Mouse (Mus musculus): ENCODE measurements around the gene Fam213a. TPM values are rescaled to one million over a fixed set of nuclear protein-coding genes. Genes with fewer than 3 reads are reported as not detected.

Gene Fam213a
- polyA plus RNA-seq, 1 experiment from 2014 or later, result 32.4 TPM

- Histone ChIP-seq H3K4me3 (ENCODE audit: low read depth, low read length) (no peak overlapping the region), H3K9ac (ENCODE audit: low read length) (no peak overlapping the region), H3K4me2 (replicated peaks; ENCODE audit: low read depth) (no peak overlapping the region), H3K4me1 (replicated peaks; ENCODE audit: control insufficient read depth, insufficient read depth) (peaks cover 11% of the 10 kb centered on the region), H3K27ac (replicated peaks) (peak overlapping the region; percentile 61; the same call in 1 of the 2 replicates), H3K9me3 (ENCODE audit: control insufficient read depth, low read length) (no peaks in the 10 kb centered on the region), H3K36me3 (ENCODE audit: control insufficient read depth, insufficient read depth, low read length) (no peaks in the 10 kb centered on the region), H3K27me3 (ENCODE audit: control insufficient read depth, insufficient read depth, low read length) (no peaks in the 10 kb centered on the region)
- TF ChIP-seq EP300 (optimal IDR thresholded peaks at IDR 0.05) (no peak), CTCF (IDR thresholded peaks at IDR 0.05; ENCODE audit: low read depth) (no peak)
- ATAC-seq (ENCODE audit: low FRiP score, low TSS enrichment) (peak; percentile 78), DNase-seq (ENCODE audit: low spot score) (peak; percentile 58)
- 24% methylated on average over 2 of the region's 2 CpGs for WGBS
Observed at GRCm38 (mm10) chr14:41008138-41008537, 5.5 kb downstream of the Fam213a start.

- no peak for DNase-seq (ENCODE audit: low spot score)
- no peak overlapping the region; the same call in 1 of the 2 replicates for H3K4me2 ChIP-seq (replicated peaks; ENCODE audit: low read depth)
- WGBS, result 21% methylated on average over 5 of the region's 5 CpGs
Observed at GRCm38 (mm10) chr14:41007641-41008040, 5.9 kb downstream of the Fam213a start.

GRCm38 (mm10) chr14:41006899-41007298 lies 6.7 kb downstream of the Fam213a start:
- H3K9me3 ChIP-seq (ENCODE audit: control insufficient read depth, low read length), result no peaks in the 10 kb centered on the region
- peaks cover 8% of the 10 kb centered on the region for H3K4me1 ChIP-seq (replicated peaks; ENCODE audit: control insufficient read depth, insufficient read depth)
- H3K36me3 ChIP-seq (ENCODE audit: control insufficient read depth, insufficient read depth, low read length), result no peaks in the 10 kb centered on the region
- TF ChIP-seq CTCF (IDR thresholded peaks at IDR 0.05; ENCODE audit: low read depth) (no peak), EP300 (optimal IDR thresholded peaks at IDR 0.05) (no peak)
- no peak for ATAC-seq (ENCODE audit: low FRiP score, low TSS enrichment)
- no peak overlapping the region for H3K4me3 ChIP-seq (ENCODE audit: low read depth, low read length)
- H3K4me2 ChIP-seq (replicated peaks; ENCODE audit: low read depth), result no peak overlapping the region
- 59% methylated on average over 3 of the region's 3 CpGs for WGBS
- no peaks in the 10 kb centered on the region for H3K27me3 ChIP-seq (ENCODE audit: control insufficient read depth, insufficient read depth, low read length)
- DNase-seq (ENCODE audit: low spot score), result no peak
- H3K27ac ChIP-seq (replicated peaks), result no peak overlapping the region
- H3K9ac ChIP-seq (ENCODE audit: low read length), result no peak overlapping the region

More at GRCm38 (mm10) chr14:41007641-41008040, 5.9 kb downstream of the Fam213a start:
- peaks cover 8% of the 10 kb centered on the region for H3K4me1 ChIP-seq (replicated peaks; ENCODE audit: control insufficient read depth, insufficient read depth)
- peak; percentile 13; the same call in 1 of the 2 replicates for ATAC-seq (ENCODE audit: low FRiP score, low TSS enrichment)
- TF ChIP-seq EP300 (optimal IDR thresholded peaks at IDR 0.05) (no peak), CTCF (IDR thresholded peaks at IDR 0.05; ENCODE audit: low read depth) (0 out of 2 replicates have a peak, but pooled peaks have one; percentile 1)
- no peak overlapping the region for H3K9ac ChIP-seq (ENCODE audit: low read length)
- H3K4me3 ChIP-seq (ENCODE audit: low read depth, low read length), result no peak overlapping the region
- H3K27ac ChIP-seq (replicated peaks), result peak overlapping the region; percentile 61; the same call in 1 of the 2 replicates
- no peaks in the 10 kb centered on the region for H3K27me3 ChIP-seq (ENCODE audit: control insufficient read depth, insufficient read depth, low read length)
- H3K9me3 ChIP-seq (ENCODE audit: control insufficient read depth, low read length), result no peaks in the 10 kb centered on the region
- H3K36me3 ChIP-seq (ENCODE audit: control insufficient read depth, insufficient read depth, low read length), result no peaks in the 10 kb centered on the region

GRCm38 (mm10) chr14:41006263-41006662 lies 7.3 kb downstream of the Fam213a start:
- Histone ChIP-seq H3K27ac (replicated peaks) (no peak overlapping the region), H3K4me2 (replicated peaks; ENCODE audit: low read depth) (no peak overlapping the region), H3K27me3 (ENCODE audit: control insufficient read depth, insufficient read depth, low read length) (no peaks in the 10 kb centered on the region), H3K9me3 (ENCODE audit: control insufficient read depth, low read length) (no peaks in the 10 kb centered on the region), H3K9ac (ENCODE audit: low read length) (no peak overlapping the region), H3K4me1 (replicated peaks; ENCODE audit: control insufficient read depth, insufficient read depth) (peaks cover 8% of the 10 kb centered on the region), H3K36me3 (ENCODE audit: control insufficient read depth, insufficient read depth, low read length) (no peaks in the 10 kb centered on the region), H3K4me3 (ENCODE audit: low read depth, low read length) (no peak overlapping the region)
- TF ChIP-seq EP300 (optimal IDR thresholded peaks at IDR 0.05), result no peak
- no peak for TF ChIP-seq CTCF (IDR thresholded peaks at IDR 0.05; ENCODE audit: low read depth)
- ATAC-seq (ENCODE audit: low FRiP score, low TSS enrichment) (no peak), DNase-seq (ENCODE audit: low spot score) (no peak)
- WGBS, result 83% methylated on average over 10 of the region's 10 CpGs

GRCm38 (mm10) chr14:41005716-41006115 lies 7.9 kb downstream of the Fam213a start:
- Histone ChIP-seq H3K9ac (ENCODE audit: low read length) (no peak overlapping the region), H3K9me3 (ENCODE audit: control insufficient read depth, low read length) (no peaks in the 10 kb centered on the region), H3K4me3 (ENCODE audit: low read depth, low read length) (no peak overlapping the region), H3K27ac (replicated peaks) (no peak overlapping the region), H3K27me3 (ENCODE audit: control insufficient read depth, insufficient read depth, low read length) (no peaks in the 10 kb centered on the region), H3K36me3 (ENCODE audit: control insufficient read depth, insufficient read depth, low read length) (no peaks in the 10 kb centered on the region), H3K4me1 (replicated peaks; ENCODE audit: control insufficient read depth, insufficient read depth) (peaks cover 8% of the 10 kb centered on the region), H3K4me2 (replicated peaks; ENCODE audit: low read depth) (no peak overlapping the region)
- ATAC-seq (ENCODE audit: low FRiP score, low TSS enrichment) (no peak), DNase-seq (ENCODE audit: low spot score) (no peak)
- WGBS, result 61% methylated on average over 9 of the region's 9 CpGs
- TF ChIP-seq EP300 (optimal IDR thresholded peaks at IDR 0.05), result no peak
- TF ChIP-seq CTCF (IDR thresholded peaks at IDR 0.05; ENCODE audit: low read depth), result no peak

- DNase-seq (ENCODE audit: low spot score), result peak; percentile 35
Observed at GRCm38 (mm10) chr14:41004201-41005141, 9.1 kb downstream of the Fam213a start.

More at GRCm38 (mm10) chr14:41004201-41005141, 9.1 kb downstream of the Fam213a start:
- Histone ChIP-seq H3K9ac (ENCODE audit: low read length) (peak overlapping the region; percentile 28; the same call in 1 of the 2 replicates), H3K27ac (replicated peaks) (peak overlapping the region; percentile 56; the same call in 1 of the 2 replicates), H3K4me1 (replicated peaks; ENCODE audit: control insufficient read depth, insufficient read depth) (peaks cover 8% of the 10 kb centered on the region), H3K4me2 (replicated peaks; ENCODE audit: low read depth) (peak overlapping the region; percentile 42), H3K9me3 (ENCODE audit: control insufficient read depth, low read length) (no peaks in the 10 kb centered on the region), H3K27me3 (ENCODE audit: control insufficient read depth, insufficient read depth, low read length) (no peaks in the 10 kb centered on the region), H3K36me3 (ENCODE audit: control insufficient read depth, insufficient read depth, low read length) (no peaks in the 10 kb centered on the region), H3K4me3 (ENCODE audit: low read depth, low read length) (no peak overlapping the region)
- no peak for ATAC-seq (ENCODE audit: low FRiP score, low TSS enrichment)
- TF ChIP-seq EP300 (optimal IDR thresholded peaks at IDR 0.05) (no peak), CTCF (IDR thresholded peaks at IDR 0.05; ENCODE audit: low read depth) (no peak)
- WGBS, result 38% methylated on average over 22 of the region's 22 CpGs
